Mouse (Mus musculus): ENCODE data around the gene Cfp. TPM values are rescaled to one million over a fixed set of nuclear protein-coding genes. Genes with fewer than 3 reads are reported as not detected.

The Cfp gene
- total and polyA plus RNA-seq, 3 experiments = 23.0 to 66.9 (median 26.1) TPM

GRCm38 (mm10) chrX:20923506-20923905 lies 7.8 kb downstream of the Cfp start:
- in situ Hi-C loops (cut with MboI; ENCODE audit: low pct_ligation_motif_present, low pct_unique_long_range_greater_than_20kb, low sequenced_read_pairs) = no loop called here
- H3K79me2 ChIP-seq (replicated peaks; ENCODE audit: control insufficient read depth, extremely low read depth, insufficient read depth, poor library complexity, severe bottlenecking) = no peaks in the 10 kb centered on the region
- no peak overlapping the region for H3K9ac ChIP-seq (ENCODE audit: insufficient read depth, low read depth)
- no peak overlapping the region for H3K4me2 ChIP-seq (ENCODE audit: insufficient read depth, low read depth, poor library complexity, severe bottlenecking)
- H3K4me3 ChIP-seq (replicated peaks in 1 of 3; ENCODE audit: low read depth in 2 of 3, low read length in 2 of 3, poor library complexity in 1 of 3) = no peak overlapping the region
- no peak overlapping the region for H3K27ac ChIP-seq (ENCODE audit: insufficient read depth, low read depth)
- H3K27me3 ChIP-seq (replicated peaks) = peaks cover 11% of the 10 kb centered on the region
- H3K9me3 ChIP-seq (replicated peaks; ENCODE audit: low read length) = no peaks in the 10 kb centered on the region
- H3K4me1 ChIP-seq (ENCODE audit: control insufficient read depth in 1 of 2, insufficient read depth in 2 of 2) = no peaks in the 10 kb centered on the region; a peak in 1 of 4 replicates
- no peak for DNase-seq (ENCODE audit: extremely low read depth)
- dilution Hi-C loops (cut with MboI; ENCODE audit: extremely low pct_ligation_motif_present, extremely low pct_unique_long_range_greater_than_20kb, low sequenced_read_pairs) = no loop called here
- TF ChIP-seq USF2 (conservative IDR thresholded peaks at IDR 0.05; ENCODE audit: low read depth, low read length) (no peak), SMC3 (IDR thresholded peaks at IDR 0.05; ENCODE audit: low read depth, low read length) (no peak), MXI1 (IDR thresholded peaks at IDR 0.05; ENCODE audit: low read depth, low read length) (no peak), GABPA (IDR thresholded peaks at IDR 0.05; ENCODE audit: insufficient replicate concordance, low read depth, low read length) (no peak), POLR2A (IDR thresholded peaks at IDR 0.05; ENCODE audit: low read depth, low read length) (no peak), ZNF384 (IDR thresholded peaks at IDR 0.05; ENCODE audit: low read depth, low read length) (no peak), HCFC1 (IDR thresholded peaks at IDR 0.05; ENCODE audit: low read depth, low read length) (no peak), ZKSCAN1 (IDR thresholded peaks at IDR 0.05; ENCODE audit: borderline replicate concordance, low read depth, low read length) (no peak), JUND (conservative IDR thresholded peaks at IDR 0.05; ENCODE audit: low read depth, low read length) (no peak), UBTF (IDR thresholded peaks at IDR 0.05; ENCODE audit: low read depth, low read length) (no peak), TBP (conservative IDR thresholded peaks at IDR 0.05; ENCODE audit: low read depth, low read length) (no peak), IRF4 (IDR thresholded peaks at IDR 0.05; ENCODE audit: low read depth, low read length) (no peak)
- peaks cover 18 to 33% of the 10 kb centered on the region in 2 experiments for H3K36me3 ChIP-seq (replicated peaks in 1 of 2; ENCODE audit: control insufficient read depth in 1 of 2, insufficient read depth in 1 of 2, low read length in 1 of 2)

GRCm38 (mm10) chrX:20921366-20921765 lies 10.0 kb downstream of the Cfp start:
- no peak overlapping the region for H3K27ac ChIP-seq (ENCODE audit: insufficient read depth, low read depth)
- in situ Hi-C loops (cut with MboI; ENCODE audit: low pct_ligation_motif_present, low pct_unique_long_range_greater_than_20kb, low sequenced_read_pairs) (no loop called here), dilution Hi-C loops (cut with MboI; ENCODE audit: extremely low pct_ligation_motif_present, extremely low pct_unique_long_range_greater_than_20kb, low sequenced_read_pairs) (no loop called here)
- no peak overlapping the region for H3K4me3 ChIP-seq (replicated peaks in 1 of 3; ENCODE audit: low read depth in 2 of 3, low read length in 2 of 3, poor library complexity in 1 of 3)
- DNase-seq (ENCODE audit: extremely low read depth) = no peak
- H3K4me2 ChIP-seq (ENCODE audit: insufficient read depth, low read depth, poor library complexity, severe bottlenecking) = peak overlapping the region; percentile 38; the same call in 1 of the 2 replicates
- H3K36me3 ChIP-seq (replicated peaks in 1 of 2; ENCODE audit: control insufficient read depth in 1 of 2, insufficient read depth in 1 of 2, low read length in 1 of 2) = peaks cover under 1 to 13% of the 10 kb centered on the region in 2 experiments
- no peak overlapping the region for H3K9ac ChIP-seq (ENCODE audit: insufficient read depth, low read depth)
- no peaks in the 10 kb centered on the region; a peak in 1 of 4 replicates for H3K4me1 ChIP-seq (ENCODE audit: control insufficient read depth in 1 of 2, insufficient read depth in 2 of 2)
- H3K9me3 ChIP-seq (replicated peaks; ENCODE audit: low read length) = no peaks in the 10 kb centered on the region
- peaks cover 14% of the 10 kb centered on the region for H3K27me3 ChIP-seq (replicated peaks)
- H3K79me2 ChIP-seq (replicated peaks; ENCODE audit: control insufficient read depth, extremely low read depth, insufficient read depth, poor library complexity, severe bottlenecking) = no peaks in the 10 kb centered on the region
- TF ChIP-seq ELF1 (IDR thresholded peaks at IDR 0.05; ENCODE audit: low read depth, low read length) (no peak), RAD21 (IDR thresholded peaks at IDR 0.05; ENCODE audit: low read depth, low read length) (no peak), CTCF (conservative IDR thresholded peaks at IDR 0.05 in 1 of 2, IDR thresholded peaks at IDR 0.05 in 1 of 2; ENCODE audit: low read depth in 2 of 2, low read length in 2 of 2) (no peak), POLR2A (IDR thresholded peaks at IDR 0.05; ENCODE audit: low read depth, low read length) (no peak), KAT2A (IDR thresholded peaks at IDR 0.05; ENCODE audit: insufficient replicate concordance, low read length) (no peak), SIN3A (IDR thresholded peaks at IDR 0.05; ENCODE audit: low read length) (no peak), E2F4 (IDR thresholded peaks at IDR 0.05; ENCODE audit: insufficient replicate concordance, low read depth, low read length) (no peak)

All from CH12.LX (cell line).